Mouse (Mus musculus) spleen, adult 2 months (tissue): ENCODE results near the gene Nbl1. TPM values are rescaled to one million over a fixed set of nuclear protein-coding genes. Genes with fewer than 3 reads are reported as not detected.

Experiments used
- DNase-seq, 2 experiments: peaks; one replicate each; pipeline versions ENCODE4 v3.0.0 to v3.0.0-alpha.2; 2012 to 2021; ENCODE audit warnings: low spot score in 2 of 2, low read depth in 1 of 2
- H3K27ac ChIP-seq: fragments of 200-500 bp; 2 replicates; pipeline ENCODE4 v1.5.1; 2012; ENCODE audit warnings: low read length, inconsistent platforms; ENCODE audit not compliant: insufficient read depth
- H3K27me3 ChIP-seq: fragments of 200-500 bp; 2 replicates; pipeline ENCODE4 v1.6.1; 2012; ENCODE audit warnings: mild to moderate bottlenecking, moderate library complexity, low read length, inconsistent platforms; ENCODE audit not compliant: control insufficient read depth, insufficient read depth
- H3K36me3 ChIP-seq: fragments of 200-500 bp; 2 replicates; pipeline ENCODE4 v1.6.1; 2012; ENCODE audit warnings: mild to moderate bottlenecking, low read length, inconsistent platforms; ENCODE audit not compliant: control insufficient read depth, insufficient read depth
- H3K4me1 ChIP-seq: fragments of 200-500 bp; 2 replicates; pipeline ENCODE4 v1.6.1; 2011; ENCODE audit warnings: inconsistent platforms; ENCODE audit not compliant: control insufficient read depth, insufficient read depth, insufficient read length
- H3K4me3 ChIP-seq: fragments of 200-500 bp; 2 replicates; pipeline ENCODE4 v1.5.1; 2011; ENCODE audit warnings: mild to moderate bottlenecking, inconsistent platforms; ENCODE audit not compliant: insufficient read depth, insufficient read length; ENCODE audit errors: extremely low read depth
- CTCF ChIP-seq: fragments of 200-500 bp; IDR thresholded peaks from 2 replicates; pipeline ENCODE4 v1.5.1; 2011; ENCODE audit warnings: mild to moderate bottlenecking, inconsistent platforms; ENCODE audit not compliant: insufficient read depth, insufficient read length, insufficient replicate concordance; ENCODE audit errors: extremely low read depth
- POLR2A ChIP-seq: fragments of 200-500 bp; IDR thresholded peaks from 2 replicates; pipeline ENCODE4 v1.6.1; 2011; ENCODE audit warnings: low read depth, low read length, inconsistent platforms
- WGBS: fragments of 180-500 bp; shearing (Covaris S2); methylation state at CpG from one replicate; pipeline ENCODE4 v1.1.7; 2018; 5-methylcytosine and 5-hydroxymethylcytosine counted together
- polyA plus RNA-seq: library from polyadenylated mRNA; depleted of rRNA; stranded (reverse); fragments of >200 nt; gene quantifications from 2 replicates; pipeline ENCODE4 v1.2.3, GENCODE M21; 2012

The Nbl1 gene
- polyA plus RNA-seq, 1 experiment: 10.3 TPM

GRCm38 (mm10) chr4:139101546-139101945 lies 8.8 kb upstream of the Nbl1 start:
- no peaks in the 10 kb centered on the region for H3K27me3 ChIP-seq
- H3K27ac ChIP-seq: no peak overlapping the region
- no peak for DNase-seq
- H3K36me3 ChIP-seq: peaks cover 10% of the 10 kb centered on the region
- TF ChIP-seq POLR2A (no peak), CTCF (no peak)
- H3K4me1 ChIP-seq: no peaks in the 10 kb centered on the region
- no peak overlapping the region for H3K4me3 ChIP-seq
- WGBS: 93% methylated on average over 6 of the region's 6 CpGs

DNA sequence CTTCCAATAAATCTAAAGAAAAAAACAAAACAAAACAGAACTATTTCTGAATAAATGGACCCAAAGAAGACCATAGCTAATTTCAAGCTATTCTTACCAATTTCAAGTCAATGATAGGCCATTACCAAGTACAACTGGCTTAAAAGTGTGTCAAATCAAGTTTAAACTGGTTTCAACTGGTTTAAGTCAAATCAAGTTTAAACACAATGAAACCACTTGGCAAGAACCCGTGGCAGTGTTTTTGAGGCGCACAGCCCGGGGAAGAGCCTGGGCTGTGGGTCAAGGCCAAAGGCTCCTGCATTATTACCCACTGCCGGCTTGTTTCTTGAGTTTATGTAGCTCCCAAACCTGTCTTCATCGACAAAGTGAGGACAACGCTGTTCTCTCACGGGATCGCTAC lies 7.5 kb upstream of the Nbl1 start:
- 95% methylated on average over 8 of the region's 8 CpGs for WGBS
- no peak for TF ChIP-seq CTCF
- no peak for TF ChIP-seq POLR2A
- H3K36me3 ChIP-seq: peaks cover 10% of the 10 kb centered on the region
- H3K4me3 ChIP-seq: no peak overlapping the region
- no peaks in the 10 kb centered on the region for H3K4me1 ChIP-seq
- H3K27ac ChIP-seq: no peak overlapping the region
- DNase-seq: no peak
- no peaks in the 10 kb centered on the region for H3K27me3 ChIP-seq

- no peak for TF ChIP-seq POLR2A
- TF ChIP-seq CTCF: no peak
Observed at GRCm38 (mm10) chr4:139096201-139096600, 3.4 kb upstream of the Nbl1 start.

DNA sequence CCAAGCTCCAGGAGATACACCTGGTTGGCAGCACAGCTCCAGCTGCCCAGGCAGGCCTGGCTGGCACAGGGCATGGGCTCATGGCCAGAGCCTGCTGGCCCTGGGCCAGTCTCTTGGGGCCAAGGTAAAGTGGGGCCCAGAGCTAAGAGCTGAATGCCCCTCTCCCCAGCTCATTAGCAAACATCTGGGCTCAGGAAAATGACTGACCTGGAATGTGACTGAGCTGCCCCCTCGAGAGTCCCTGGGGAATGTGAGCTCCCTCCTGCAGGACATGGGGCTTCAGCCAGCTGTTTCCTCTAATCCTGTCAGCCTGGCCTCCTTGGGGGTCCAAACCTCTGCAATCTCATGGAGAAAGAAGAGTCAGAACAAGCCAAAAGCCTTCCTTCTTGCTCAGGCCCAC lies 2.6 kb upstream of the Nbl1 start:
- no peak for TF ChIP-seq POLR2A
- TF ChIP-seq CTCF: no peak
- H3K4me3 ChIP-seq: no peak overlapping the region
- H3K27me3 ChIP-seq: peaks cover 16% of the 10 kb centered on the region
- no peak overlapping the region for H3K27ac ChIP-seq
- H3K4me1 ChIP-seq: no peaks in the 10 kb centered on the region; the same call in 1 of the 2 replicates
- DNase-seq: no peak
- 73% methylated on average over 1 of the region's 1 CpGs for WGBS
- no peaks in the 10 kb centered on the region for H3K36me3 ChIP-seq

More at GRCm38 (mm10) chr4:139096201-139096600, 3.4 kb upstream of the Nbl1 start:
- Histone ChIP-seq H3K27me3 (peaks cover 16% of the 10 kb centered on the region), H3K4me3 (no peak overlapping the region), H3K4me1 (no peaks in the 10 kb centered on the region; the same call in 1 of the 2 replicates), H3K27ac (no peak overlapping the region), H3K36me3 (no peaks in the 10 kb centered on the region)
- 77% methylated on average over 5 of the region's 5 CpGs for WGBS
- DNase-seq: no peak

DNA sequence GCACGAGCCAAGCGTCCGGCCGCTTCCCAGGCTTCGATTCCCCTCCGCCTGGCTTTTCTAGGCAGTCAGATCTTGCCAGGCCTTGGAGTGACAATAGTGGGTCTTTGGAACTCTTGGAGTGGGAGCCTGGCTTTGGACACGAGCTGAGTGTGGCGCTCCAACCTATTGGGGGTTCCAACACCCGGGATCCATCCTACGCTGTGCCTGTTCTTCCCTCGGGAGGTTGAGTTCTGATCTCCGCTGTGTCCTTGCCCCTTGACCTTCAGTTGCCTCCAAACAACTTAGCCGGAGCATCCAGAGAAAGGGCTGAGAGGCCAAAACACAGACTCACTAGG lies 370 bp upstream of the Nbl1 start:
- Histone ChIP-seq H3K36me3 (no peaks in the 10 kb centered on the region), H3K4me1 (no peaks in the 10 kb centered on the region; the same call in 1 of the 2 replicates), H3K4me3 (no peak overlapping the region), H3K27me3 (peaks cover 16% of the 10 kb centered on the region), H3K27ac (no peak overlapping the region)
- TF ChIP-seq CTCF: no peak
- no peak for TF ChIP-seq POLR2A
- DNase-seq: no peak
- WGBS: 65% methylated on average over 13 of the region's 13 CpGs

DNA sequence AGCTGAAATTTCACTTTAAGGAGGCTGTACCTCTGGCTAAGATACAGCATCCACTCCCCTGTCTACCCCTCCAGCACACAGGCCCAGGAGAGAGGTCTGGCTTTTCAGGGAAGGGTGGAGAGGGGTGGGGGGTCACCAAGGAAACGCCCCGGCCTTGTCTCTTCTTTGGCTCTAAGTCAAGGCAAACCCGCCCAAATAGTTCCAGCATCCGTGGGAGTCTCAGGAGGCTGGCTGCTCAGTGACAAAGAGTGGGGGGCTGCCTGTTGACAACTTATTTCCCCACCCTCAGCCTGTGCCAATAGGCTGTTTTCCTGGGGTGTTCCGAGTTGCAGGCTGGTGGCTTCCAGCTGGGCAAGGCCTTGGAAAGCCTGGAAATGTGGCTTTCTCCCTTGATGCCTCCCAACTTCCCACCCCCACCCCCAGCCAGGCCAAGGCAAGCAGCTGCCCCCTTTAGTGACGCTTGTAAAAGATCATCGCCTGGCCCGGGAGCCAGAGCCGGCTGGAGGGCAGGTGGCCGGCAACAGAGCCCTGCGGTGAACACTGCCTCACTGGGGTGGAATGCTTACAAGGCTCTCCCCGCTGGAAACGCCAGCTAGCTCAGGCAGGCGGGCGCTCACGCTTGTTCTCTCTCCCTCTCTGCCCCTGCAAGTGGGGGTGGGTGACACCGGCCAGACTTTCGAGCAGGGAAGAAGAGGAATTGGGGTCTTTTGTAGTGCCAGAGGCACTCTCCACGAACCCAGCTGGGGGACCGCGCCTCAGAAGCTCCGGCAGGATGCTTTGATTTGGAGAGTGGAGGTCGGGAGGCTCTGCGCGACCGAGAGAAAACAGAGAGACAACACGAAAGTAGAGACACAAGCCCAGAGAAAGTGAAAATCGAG lies 1.1 kb downstream of the Nbl1 start:
- Histone ChIP-seq H3K4me3 (peak overlapping the region; percentile 46; the same call in 1 of the 2 replicates), H3K4me1 (no peaks in the 10 kb centered on the region; the same call in 1 of the 2 replicates), H3K27me3 (peaks cover 16% of the 10 kb centered on the region), H3K27ac (no peak overlapping the region), H3K36me3 (no peaks in the 10 kb centered on the region)
- no peak for DNase-seq
- WGBS: 11% methylated on average over 28 of the region's 28 CpGs
- TF ChIP-seq POLR2A (no peak), CTCF (no peak)

GRCm38 (mm10) chr4:139091066-139091465 lies 1.7 kb downstream of the Nbl1 start:
- H3K4me1 ChIP-seq: no peaks in the 10 kb centered on the region; the same call in 1 of the 2 replicates
- no peak for TF ChIP-seq CTCF
- 57% methylated on average over 7 of the region's 7 CpGs for WGBS
- H3K4me3 ChIP-seq: no peak overlapping the region
- H3K27me3 ChIP-seq: peaks cover 16% of the 10 kb centered on the region
- H3K27ac ChIP-seq: no peak overlapping the region
- DNase-seq: no peak
- no peaks in the 10 kb centered on the region for H3K36me3 ChIP-seq
